Mouse (Mus musculus): ENCODE data around the gene Vmn1r188. TPM values are rescaled to one million over a fixed set of nuclear protein-coding genes. Genes with fewer than 3 reads are reported as not detected.
A peak's percentile ranks its signal among the peaks of the same experiment; 100 is the strongest.
"Not testable (repeated sequence)": the region's sequence is repeated elsewhere in the genome, so short reads cannot be mapped to it uniquely, and the experiment has no call there.

Vmn1r188 gene
- polyA plus RNA-seq, 1 experiment = not detected

DNA sequence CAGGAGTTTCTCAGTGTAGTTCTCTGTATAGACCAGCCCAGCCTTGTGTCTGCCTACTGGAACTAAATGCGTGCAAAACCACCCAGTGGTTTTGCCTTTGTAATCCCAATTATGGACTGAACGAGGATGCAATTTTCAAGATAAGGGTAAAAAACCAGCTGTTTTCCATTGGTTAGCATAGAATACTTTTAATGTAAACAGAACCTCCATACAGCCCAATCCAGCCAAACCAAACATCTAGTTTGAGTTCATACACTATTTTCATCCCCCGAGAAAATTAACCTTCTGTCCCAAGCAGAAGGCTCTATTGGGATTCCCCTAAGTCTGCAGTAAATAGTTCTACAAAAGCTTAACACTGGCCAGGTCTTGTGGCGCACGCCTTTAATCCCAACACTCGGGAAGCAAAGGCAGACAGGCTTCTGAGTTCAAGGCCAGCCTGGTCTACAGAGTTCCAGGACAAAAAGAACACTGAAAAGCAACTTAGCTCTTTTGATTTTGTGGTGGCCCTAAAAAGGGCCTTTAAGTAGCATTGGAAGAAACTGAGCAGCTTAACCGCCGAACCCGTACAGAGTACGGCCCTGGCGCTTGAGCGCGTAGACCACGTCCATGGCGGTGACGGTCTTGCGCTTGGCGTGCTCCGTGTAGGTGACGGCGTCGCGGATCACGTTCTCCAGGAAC, 43.6 kb upstream of the Vmn1r188 start:
- no peaks in the 10 kb centered on the region for H3K4me1 ChIP-seq (ENCODE audit: control insufficient read depth, insufficient read depth, low read length)
- H3K4me3 ChIP-seq (ENCODE audit: insufficient read depth, low read length) = peak overlapping the region; percentile 33
- no peak overlapping the region for H3K27ac ChIP-seq (ENCODE audit: insufficient read depth, low read length)
- TF ChIP-seq CTCF (IDR thresholded peaks at IDR 0.05; ENCODE audit: extremely low read depth, insufficient read depth, low read length) = no peak

DNA sequence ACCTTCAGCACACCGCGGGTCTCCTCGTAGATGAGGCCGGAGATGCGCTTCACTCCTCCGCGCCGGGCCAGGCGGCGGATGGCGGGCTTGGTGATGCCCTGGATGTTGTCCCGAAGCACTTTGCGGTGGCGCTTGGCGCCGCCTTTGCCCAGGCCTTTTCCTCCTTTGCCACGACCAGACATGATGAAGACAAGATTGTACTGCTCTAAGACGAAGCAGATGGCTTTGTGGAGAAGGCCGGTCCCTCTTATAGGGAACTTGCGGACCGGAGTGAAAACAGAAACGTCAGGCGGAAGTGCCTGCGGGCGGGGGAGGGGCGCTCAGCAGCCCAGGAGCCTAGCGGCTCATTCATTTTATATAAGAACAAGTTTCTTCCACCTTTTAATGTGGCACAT, 43.1 kb upstream of the Vmn1r188 start, which contains the start of gene Hist1h4i:
TSS of gene Hist1h4i (minus strand) at position 221 of the 395 bp plus-strand sequence.
- peak; percentile 98 for TF ChIP-seq POLR2A (IDR thresholded peaks at IDR 0.05; ENCODE audit: extremely low read depth, insufficient read depth, low read length)
- peak within 1 kb of the TSS; percentile 33 for H3K4me3 ChIP-seq (ENCODE audit: insufficient read depth, low read length)
- peak within 1 kb of the TSS; percentile 85 for H3K27ac ChIP-seq (ENCODE audit: insufficient read depth, low read length)
- not testable (repeated sequence) for H3K4me1 ChIP-seq (ENCODE audit: control insufficient read depth, insufficient read depth, low read length)

DNA sequence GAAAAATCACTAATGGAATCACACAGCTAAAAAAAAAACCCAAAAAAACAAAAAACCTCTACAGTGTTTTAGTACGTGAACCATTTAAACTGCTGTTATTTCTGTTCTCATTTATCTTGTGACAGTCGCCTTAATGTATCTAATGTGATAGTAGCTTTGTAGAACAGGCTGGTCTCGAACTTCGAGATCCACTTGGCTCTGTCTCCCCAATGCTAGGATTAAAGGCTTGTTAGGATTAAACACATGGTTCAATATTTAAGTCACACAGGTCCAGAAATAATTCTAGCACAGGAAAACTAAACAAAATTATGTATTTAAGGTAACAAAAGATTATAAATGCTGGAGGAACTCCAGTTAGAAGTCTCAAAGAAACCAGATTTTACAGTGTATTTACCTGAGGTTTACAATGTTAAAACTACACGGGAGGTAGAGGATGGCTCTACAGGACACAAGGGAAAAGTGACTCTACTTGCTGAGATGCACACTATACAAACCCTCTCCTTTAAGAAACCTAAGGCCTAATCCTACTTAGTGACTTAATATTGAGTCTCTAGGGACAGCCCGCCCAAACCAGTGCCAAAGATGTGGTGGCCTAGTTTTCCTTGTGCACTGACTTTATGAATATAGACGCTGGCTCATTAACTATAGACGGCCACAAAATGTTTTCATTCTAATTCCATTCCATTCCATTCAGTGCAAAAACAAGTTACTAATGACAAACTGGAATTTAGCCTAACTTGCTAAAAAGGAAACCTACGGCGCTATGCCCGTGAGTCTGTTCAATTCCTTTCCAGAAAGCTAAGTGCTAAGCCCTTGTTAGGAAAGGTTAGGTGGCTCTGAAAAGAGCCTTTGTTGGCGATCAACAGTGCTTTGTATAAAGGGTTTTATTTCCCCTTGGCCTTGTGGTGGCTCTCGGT, 42.3 kb upstream of the Vmn1r188 start:
- H3K4me1 ChIP-seq (ENCODE audit: control insufficient read depth, insufficient read depth, low read length) = no peaks in the 10 kb centered on the region
- H3K4me3 ChIP-seq (ENCODE audit: insufficient read depth, low read length) = peak overlapping the region; percentile 24; the same call in 1 of the 2 replicates
- peak overlapping the region; percentile 85 for H3K27ac ChIP-seq (ENCODE audit: insufficient read depth, low read length)
- TF ChIP-seq POLR2A (IDR thresholded peaks at IDR 0.05; ENCODE audit: extremely low read depth, insufficient read depth, low read length) (no peak), CTCF (IDR thresholded peaks at IDR 0.05; ENCODE audit: extremely low read depth, insufficient read depth, low read length) (no peak)

DNA sequence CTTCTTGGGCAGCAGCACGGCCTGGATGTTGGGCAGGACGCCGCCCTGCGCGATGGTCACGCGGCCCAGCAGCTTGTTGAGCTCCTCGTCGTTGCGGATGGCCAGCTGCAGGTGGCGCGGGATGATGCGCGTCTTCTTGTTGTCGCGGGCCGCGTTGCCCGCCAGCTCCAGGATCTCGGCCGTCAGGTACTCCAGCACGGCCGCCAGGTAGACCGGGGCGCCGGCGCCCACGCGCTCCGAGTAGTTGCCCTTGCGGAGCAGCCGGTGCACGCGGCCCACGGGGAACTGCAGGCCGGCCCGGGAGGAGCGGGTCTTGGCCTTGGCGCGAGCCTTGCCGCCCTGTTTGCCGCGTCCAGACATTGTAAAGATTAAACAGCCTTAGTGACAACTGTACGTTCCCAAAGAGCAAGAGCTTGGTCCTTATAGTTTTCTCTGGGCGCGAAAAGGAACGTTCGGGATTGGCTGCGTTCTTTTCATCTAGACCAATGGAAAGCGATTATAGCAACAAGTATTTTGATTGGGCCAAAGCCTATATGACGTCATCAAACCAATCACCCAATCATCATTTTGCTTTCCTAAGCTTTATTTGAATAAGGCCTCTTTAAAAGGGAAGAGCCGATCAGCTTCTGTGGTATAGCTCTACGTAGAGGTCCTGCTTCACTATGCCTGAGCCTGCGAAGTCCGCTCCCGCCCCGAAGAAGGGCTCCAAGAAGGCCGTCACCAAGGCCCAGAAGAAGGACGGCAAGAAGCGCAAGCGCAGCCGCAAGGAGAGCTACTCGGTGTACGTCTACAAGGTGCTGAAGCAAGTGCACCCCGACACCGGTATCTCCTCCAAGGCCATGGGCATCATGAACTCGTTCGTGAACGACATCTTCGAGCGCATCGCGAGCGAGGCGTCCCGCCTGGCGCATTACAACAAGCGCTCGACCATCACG, 41.4 kb upstream of the Vmn1r188 start, which contains the start of the genes Hist1h2ag and Hist1h2bj:
TSS of gene Hist1h2ag (minus strand) at position 377 of the 935 bp plus-strand sequence.
TSS of gene Hist1h2bj (plus strand) at position 647 of the 935 bp plus-strand sequence.
- peak; percentile 90 for TF ChIP-seq POLR2A (IDR thresholded peaks at IDR 0.05; ENCODE audit: extremely low read depth, insufficient read depth, low read length)

DNA sequence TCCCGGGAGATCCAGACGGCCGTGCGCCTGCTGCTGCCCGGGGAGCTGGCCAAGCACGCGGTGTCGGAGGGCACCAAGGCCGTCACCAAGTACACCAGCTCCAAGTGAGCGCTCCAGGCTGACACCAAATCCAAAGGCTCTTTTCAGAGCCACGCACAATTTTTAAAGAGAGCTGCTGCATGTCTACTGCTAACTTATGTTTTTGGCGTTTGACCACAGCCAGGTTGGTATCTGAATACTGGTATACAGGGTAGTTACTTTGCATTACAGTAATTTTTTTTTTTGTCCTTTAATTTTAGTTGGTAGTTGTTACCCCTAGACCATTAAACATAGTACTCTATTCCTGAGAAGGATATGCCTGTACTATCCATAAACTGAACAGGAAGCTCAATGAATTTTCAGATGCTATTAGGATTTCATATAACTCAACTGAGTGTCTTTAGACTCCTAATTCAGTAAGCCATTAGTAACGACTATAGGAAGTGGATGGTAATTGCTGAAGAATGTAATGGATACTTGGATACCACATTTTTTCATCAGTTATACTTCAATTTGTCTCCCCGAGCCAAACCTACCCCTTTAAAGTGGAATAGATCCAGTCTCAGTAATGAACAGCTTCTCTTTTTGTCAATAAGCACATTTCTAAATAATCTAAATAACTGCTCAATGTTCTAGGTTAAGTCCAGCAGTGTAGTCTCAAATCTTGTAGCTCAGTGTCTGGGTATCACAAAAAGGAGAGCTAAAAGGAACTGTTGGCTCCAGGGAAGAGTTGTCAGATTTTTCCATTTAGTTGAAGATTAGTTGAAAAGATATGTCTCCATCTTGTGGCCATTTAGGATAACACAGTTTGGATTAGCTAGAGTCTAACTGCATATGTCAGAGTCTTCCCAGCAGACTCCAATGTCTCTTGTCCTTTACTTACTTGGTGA, 40.5 kb upstream of the Vmn1r188 start:
- Histone ChIP-seq H3K4me3 (ENCODE audit: insufficient read depth, low read length) (peak overlapping the region; percentile 46), H3K27ac (ENCODE audit: insufficient read depth, low read length) (no peak overlapping the region), H3K4me1 (ENCODE audit: control insufficient read depth, insufficient read depth, low read length) (no peaks in the 10 kb centered on the region)
- TF ChIP-seq CTCF (IDR thresholded peaks at IDR 0.05; ENCODE audit: extremely low read depth, insufficient read depth, low read length) (no peak), POLR2A (IDR thresholded peaks at IDR 0.05; ENCODE audit: extremely low read depth, insufficient read depth, low read length) (no peak)

More for the DNA sequence above, 41.4 kb upstream of the Vmn1r188 start, which contains the start of the genes Hist1h2ag and Hist1h2bj:
- Histone ChIP-seq H3K27ac (ENCODE audit: insufficient read depth, low read length) (peak within 1 kb of the TSS; percentile 85), H3K4me3 (ENCODE audit: insufficient read depth, low read length) (peak within 1 kb of the TSS; percentile 46)
- not testable (repeated sequence) for H3K4me1 ChIP-seq (ENCODE audit: control insufficient read depth, insufficient read depth, low read length)

DNA sequence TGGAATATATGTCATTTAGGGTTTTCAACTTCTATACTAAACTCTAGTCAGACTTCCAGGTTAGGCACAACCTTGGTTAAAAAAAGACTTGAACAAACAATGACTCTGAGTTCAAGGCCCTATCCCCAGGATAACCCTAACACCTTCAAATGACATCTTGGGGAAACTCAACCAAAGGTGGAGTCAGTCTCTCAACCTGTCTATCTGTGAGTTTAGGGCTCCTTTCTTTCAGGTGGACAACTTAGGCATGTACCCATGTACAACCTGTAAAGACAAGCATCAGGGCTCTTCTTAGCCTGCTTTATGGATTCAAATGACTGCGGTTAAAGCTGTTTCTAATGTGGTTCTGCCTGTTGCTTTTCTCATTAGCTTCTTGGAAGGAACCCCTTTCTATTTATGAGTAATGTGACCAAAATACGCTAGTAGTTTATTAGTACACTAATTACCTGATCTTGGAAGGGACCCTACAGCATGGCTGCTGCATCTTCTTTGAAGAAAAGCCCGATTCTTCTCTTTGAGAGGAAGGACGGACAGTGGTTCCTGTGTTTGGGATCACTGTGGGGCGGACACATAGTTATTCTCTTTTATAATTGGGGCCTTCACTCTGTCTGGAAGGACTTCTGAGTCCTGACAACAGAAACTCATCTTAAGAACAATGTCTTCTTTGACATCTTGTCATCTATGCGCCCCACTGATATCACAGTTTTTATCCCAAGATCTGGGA, 39.6 kb upstream of the Vmn1r188 start:
- TF ChIP-seq CTCF (IDR thresholded peaks at IDR 0.05; ENCODE audit: extremely low read depth, insufficient read depth, low read length) = no peak
- TF ChIP-seq POLR2A (IDR thresholded peaks at IDR 0.05; ENCODE audit: extremely low read depth, insufficient read depth, low read length) = no peak
- no peak overlapping the region; the same call in 1 of the 2 replicates for H3K4me3 ChIP-seq (ENCODE audit: insufficient read depth, low read length)
- no peaks in the 10 kb centered on the region for H3K4me1 ChIP-seq (ENCODE audit: control insufficient read depth, insufficient read depth, low read length)
- no peak overlapping the region for H3K27ac ChIP-seq (ENCODE audit: insufficient read depth, low read length)

DNA sequence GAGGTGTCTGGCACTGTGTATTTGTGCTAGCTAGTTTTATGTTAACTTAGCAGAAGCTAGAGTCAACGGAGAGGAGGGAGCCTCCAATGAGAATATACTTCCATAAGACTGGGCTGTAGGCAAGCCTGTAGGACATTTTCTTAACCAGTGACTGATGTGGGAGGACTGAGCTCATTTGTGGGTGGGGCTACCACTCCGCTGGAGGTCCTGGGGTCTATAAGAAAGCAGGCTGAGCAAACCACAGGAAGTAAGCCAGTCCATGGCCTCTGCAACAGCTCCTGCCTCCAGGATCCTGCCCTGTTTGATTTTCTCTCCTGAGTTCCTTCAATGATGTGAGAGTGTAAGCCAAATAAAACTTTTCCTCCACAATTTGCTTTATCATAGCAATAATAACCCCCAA, 38.9 kb upstream of the Vmn1r188 start:
- TF ChIP-seq CTCF (IDR thresholded peaks at IDR 0.05; ENCODE audit: extremely low read depth, insufficient read depth, low read length) (no peak), POLR2A (IDR thresholded peaks at IDR 0.05; ENCODE audit: extremely low read depth, insufficient read depth, low read length) (no peak)
- no peak overlapping the region for H3K27ac ChIP-seq (ENCODE audit: insufficient read depth, low read length)

GRCm38 (mm10) chr13:22049041-22049440, 35.2 kb upstream of the Vmn1r188 start:
- no peaks in the 10 kb centered on the region for H3K4me1 ChIP-seq (ENCODE audit: control insufficient read depth, insufficient read depth, low read length)
- TF ChIP-seq CTCF (IDR thresholded peaks at IDR 0.05; ENCODE audit: extremely low read depth, insufficient read depth, low read length) = no peak
- TF ChIP-seq POLR2A (IDR thresholded peaks at IDR 0.05; ENCODE audit: extremely low read depth, insufficient read depth, low read length) = no peak

More for the DNA sequence above, 38.9 kb upstream of the Vmn1r188 start:
- H3K4me1 ChIP-seq (ENCODE audit: control insufficient read depth, insufficient read depth, low read length) = no peaks in the 10 kb centered on the region
- H3K4me3 ChIP-seq (ENCODE audit: insufficient read depth, low read length) = no peak overlapping the region

More at GRCm38 (mm10) chr13:22049041-22049440, 35.2 kb upstream of the Vmn1r188 start:
- no peak overlapping the region for H3K27ac ChIP-seq (ENCODE audit: insufficient read depth, low read length)
- no peak overlapping the region; the same call in 1 of the 2 replicates for H3K4me3 ChIP-seq (ENCODE audit: insufficient read depth, low read length)

All from cortical plate, adult 2 months (tissue).